Mouse (Mus musculus) neural tube, embryonic 14.5 days (tissue): ENCODE measurements around the gene Rnf144a. TPM values are rescaled to one million over a fixed set of nuclear protein-coding genes. Genes with fewer than 3 reads are reported as not detected.
A peak's percentile ranks its signal among the peaks of the same experiment; 100 is the strongest.

Source experiments
- ATAC-seq: fragments of 200-750 bp; cut with Nextera tagmentation; 2 replicates; pipeline ENCODE4 v1.8.0; 2017; ENCODE audit warnings: low read depth, mild to moderate bottlenecking, moderate TSS enrichment, moderate library complexity
- H3K27ac ChIP-seq: fragments of 300-500 bp; sonication (generic); 2 replicates; pipeline ENCODE4 v1.5.1; 2014; ENCODE audit warnings: low read depth, mild to moderate bottlenecking, control low read depth, low read length, moderate library complexity, mixed read lengths
- H3K27me3 ChIP-seq: fragments of 300-500 bp; sonication (generic); 2 replicates; pipeline ENCODE4 v1.6.1; 2014; ENCODE audit warnings: low read length; ENCODE audit not compliant: control insufficient read depth, insufficient read depth
- H3K36me3 ChIP-seq: fragments of 300-500 bp; sonication (generic); 2 replicates; pipeline ENCODE4 v1.6.1; 2014; ENCODE audit warnings: low read length, mixed read lengths; ENCODE audit not compliant: control insufficient read depth, insufficient read depth
- H3K4me1 ChIP-seq: fragments of 300-500 bp; sonication (generic); 2 replicates; pipeline ENCODE4 v1.6.1; 2014; ENCODE audit warnings: low read length; ENCODE audit not compliant: control insufficient read depth, insufficient read depth
- H3K4me2 ChIP-seq: fragments of 300-500 bp; sonication (generic); 2 replicates; pipeline ENCODE4 v1.6.1; 2014; ENCODE audit warnings: mild to moderate bottlenecking, low read depth, low read length, control low read depth
- H3K4me3 ChIP-seq: fragments of 300-500 bp; sonication (generic); 2 replicates; pipeline ENCODE4 v1.5.1; 2014; ENCODE audit warnings: low read depth, low read length, control low read depth, mixed read lengths
- H3K9ac ChIP-seq: fragments of 300-500 bp; sonication (generic); replicated peaks from 2 replicates; pipeline ENCODE4 v1.6.1; 2014; ENCODE audit warnings: low read depth, mild to moderate bottlenecking, control low read depth, low read length, mixed read lengths
- H3K9me3 ChIP-seq: fragments of 300-500 bp; sonication (generic); 2 replicates; pipeline ENCODE4 v1.6.1; 2016; ENCODE audit warnings: low read length; ENCODE audit not compliant: control insufficient read depth
- WGBS: fragments of 180-500 bp; shearing (Covaris S2); extraction: QIAGEN DNeasy Blood & Tissue Kit; methylation state at CpG from one replicate; pipeline ENCODE4 v1.1.7; 2014; 5-methylcytosine and 5-hydroxymethylcytosine counted together
- polyA plus RNA-seq: library from polyadenylated mRNA; unstranded; fragments of >200 nt; fragmentation: Nextera tagmentation; extraction: Ambion mirVana; gene quantifications from 2 replicates; pipeline ENCODE4 v1.2.1, GENCODE M21; 2014

Rnf144a gene
- polyA plus RNA-seq: 22.7 and 24.1 TPM in 2 replicates

DNA sequence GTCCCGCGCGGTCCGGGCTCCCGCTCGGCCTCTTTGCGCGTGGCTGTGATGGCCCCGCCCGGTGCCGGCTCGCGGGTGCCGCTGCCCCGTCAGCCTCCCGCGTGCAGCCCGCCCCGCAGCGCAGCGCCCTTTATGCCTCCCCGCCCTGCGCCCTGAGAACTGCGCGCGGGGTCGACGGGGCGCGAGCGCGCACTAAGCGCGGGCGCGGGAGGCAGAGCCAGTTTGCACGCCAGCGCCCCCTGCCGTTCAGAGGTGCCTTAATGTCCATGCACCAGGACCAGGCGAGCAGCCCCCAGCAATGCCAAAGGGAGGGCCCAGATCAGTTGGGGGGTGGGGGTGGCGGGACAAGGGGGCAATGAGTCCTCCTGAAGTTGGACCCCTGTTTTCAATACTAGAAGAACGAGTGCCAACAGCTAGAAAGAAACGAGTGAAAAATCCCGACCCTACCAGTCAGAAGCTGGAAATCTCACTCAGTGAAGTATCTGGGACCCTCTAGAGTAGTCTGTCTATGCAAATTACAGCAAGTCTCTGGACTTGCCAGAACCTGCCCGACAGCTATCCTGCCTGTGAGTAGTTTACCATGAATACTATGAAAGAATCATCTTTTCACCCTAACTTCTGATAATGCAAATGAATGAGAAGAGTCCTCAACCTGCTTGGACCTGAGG lies at the start of gene Rnf144a:
Gene Rnf144a (minus strand): TSS at position 151 of the 668 bp plus-strand sequence.
- no peaks in the 10 kb centered on the region for H3K36me3 ChIP-seq
- H3K4me3 ChIP-seq: peak within 1 kb of the TSS; percentile 95
- H3K27me3 ChIP-seq: no peaks in the 10 kb centered on the region
- no peaks in the 10 kb centered on the region for H3K9me3 ChIP-seq
- peak within 1 kb of the TSS; percentile 98 for H3K9ac ChIP-seq
- peak; percentile 93 for ATAC-seq
- peak within 1 kb of the TSS; percentile 80 for H3K27ac ChIP-seq
- peaks cover 30% of the 10 kb centered on the region for H3K4me1 ChIP-seq
- 1% methylated on average over 45 of the region's 45 CpGs for WGBS
- peak within 1 kb of the TSS; percentile 93 for H3K4me2 ChIP-seq

DNA sequence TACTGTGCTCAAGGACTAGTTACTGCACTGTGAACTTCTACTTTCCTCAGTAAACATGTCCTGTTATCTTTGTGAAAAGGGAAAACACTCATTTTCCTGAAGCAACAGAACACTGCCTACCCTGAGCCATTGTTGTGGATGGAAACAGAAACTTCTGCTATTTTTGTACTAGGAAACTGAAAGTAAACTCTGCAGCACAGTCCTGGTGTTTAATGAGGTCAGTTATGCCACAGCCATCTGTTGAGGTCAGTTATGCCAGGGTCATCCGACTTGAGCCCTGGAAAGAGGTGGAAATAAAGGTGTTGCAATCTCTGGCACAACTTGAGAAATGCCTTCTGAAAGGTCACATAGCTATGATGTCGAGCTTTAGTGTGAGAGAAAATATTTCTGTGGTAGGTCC lies 45.0 kb upstream of the Rnf144a start:
- Histone ChIP-seq H3K27ac (no peak overlapping the region), H3K9ac (no peak overlapping the region), H3K4me1 (no peaks in the 10 kb centered on the region), H3K36me3 (no peaks in the 10 kb centered on the region), H3K4me3 (no peak overlapping the region), H3K9me3 (no peaks in the 10 kb centered on the region), H3K27me3 (no peaks in the 10 kb centered on the region), H3K4me2 (no peak overlapping the region)
- WGBS: 70% methylated on average over 2 of the region's 2 CpGs
- ATAC-seq: no peak

DNA sequence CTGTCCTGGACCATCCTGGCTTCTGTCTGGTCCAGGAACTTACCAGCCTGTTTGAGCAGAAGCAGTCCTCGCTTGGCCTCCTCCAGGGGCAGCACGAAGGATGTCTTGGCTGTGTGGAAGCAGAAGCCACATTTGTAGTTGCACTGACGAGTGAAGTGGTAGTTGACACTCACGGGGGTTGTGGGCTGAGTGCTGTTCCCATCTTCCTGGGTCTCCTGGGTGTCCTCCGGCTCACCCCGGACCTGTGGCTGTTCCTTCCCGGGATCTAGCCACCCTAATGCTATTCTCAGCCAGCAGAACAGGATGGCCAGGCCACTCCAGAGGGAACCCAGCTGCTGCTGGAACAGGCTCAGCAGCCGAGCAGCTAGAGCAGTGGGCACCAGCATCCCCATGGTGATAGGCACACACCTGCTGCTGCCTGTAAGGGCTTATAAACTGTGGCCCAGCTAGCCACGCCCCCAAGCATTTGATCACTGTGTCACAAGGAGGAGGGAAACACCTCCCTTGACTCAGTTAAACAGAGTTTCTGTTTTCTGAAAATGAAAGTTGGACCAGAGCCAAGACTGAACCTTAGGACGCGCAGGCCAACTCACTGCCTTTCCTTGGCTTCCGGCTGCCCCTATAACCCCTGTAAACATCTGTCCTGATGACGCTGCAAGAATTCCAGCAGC lies 41.1 kb upstream of the Rnf144a start, which contains the start of gene Rsad2:
Gene Rsad2 (minus strand): TSS at position 425 of the 671 bp plus-strand sequence.
- H3K27ac ChIP-seq: no peak within 1 kb of the TSS
- H3K9me3 ChIP-seq: no peaks in the 10 kb centered on the region
- peak; percentile 80; the same call in 1 of the 2 replicates for ATAC-seq
- H3K36me3 ChIP-seq: no peaks in the 10 kb centered on the region
- no peaks in the 10 kb centered on the region for H3K27me3 ChIP-seq
- peak within 1 kb of the TSS; percentile 20; the same call in 1 of the 2 replicates for H3K4me2 ChIP-seq
- no peak within 1 kb of the TSS for H3K4me3 ChIP-seq
- 40% methylated on average over 13 of the region's 13 CpGs for WGBS
- no peak within 1 kb of the TSS for H3K9ac ChIP-seq
- no peaks in the 10 kb centered on the region for H3K4me1 ChIP-seq

DNA sequence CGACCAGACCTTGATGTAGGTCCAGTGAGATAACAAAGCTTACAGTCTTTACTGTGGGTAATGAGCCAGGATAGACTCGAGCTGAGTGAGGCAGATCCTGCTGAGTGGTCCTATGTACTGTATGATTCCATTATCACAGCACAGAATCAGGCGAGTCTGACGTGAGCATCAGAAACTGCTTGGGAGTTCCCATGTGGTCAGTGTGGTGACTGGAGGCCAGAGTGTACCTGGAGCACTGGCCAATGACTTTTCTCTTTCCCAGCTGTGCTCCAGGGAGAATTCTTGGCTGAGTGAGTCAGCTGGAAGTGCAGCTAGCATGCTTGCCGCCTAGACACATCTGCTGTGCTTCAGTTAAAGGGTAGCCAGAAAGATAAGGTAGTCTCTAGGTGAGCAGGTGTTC lies 39.6 kb upstream of the Rnf144a start:
- Histone ChIP-seq H3K9me3 (no peaks in the 10 kb centered on the region), H3K4me3 (no peak overlapping the region), H3K4me1 (no peaks in the 10 kb centered on the region), H3K27ac (no peak overlapping the region), H3K9ac (no peak overlapping the region), H3K4me2 (no peak overlapping the region), H3K36me3 (no peaks in the 10 kb centered on the region), H3K27me3 (no peaks in the 10 kb centered on the region)
- WGBS: 68% methylated on average over 5 of the region's 5 CpGs
- no peak for ATAC-seq

- no peak for ATAC-seq
- H3K27me3 ChIP-seq: no peaks in the 10 kb centered on the region
- no peak overlapping the region for H3K9ac ChIP-seq
- no peak overlapping the region for H3K27ac ChIP-seq
- no peak overlapping the region for H3K4me2 ChIP-seq
- no peaks in the 10 kb centered on the region for H3K36me3 ChIP-seq
- no peaks in the 10 kb centered on the region for H3K9me3 ChIP-seq
- WGBS: 79% methylated on average over 4 of the region's 4 CpGs
- H3K4me3 ChIP-seq: no peak overlapping the region
- no peaks in the 10 kb centered on the region for H3K4me1 ChIP-seq
These were observed 37.9 kb upstream of the Rnf144a start for GRCm38 (mm10) chr12:26452951-26453350.

- Histone ChIP-seq H3K27ac (no peak overlapping the region), H3K9me3 (no peaks in the 10 kb centered on the region), H3K4me2 (no peak overlapping the region), H3K27me3 (no peaks in the 10 kb centered on the region), H3K4me1 (no peaks in the 10 kb centered on the region), H3K36me3 (no peaks in the 10 kb centered on the region), H3K4me3 (no peak overlapping the region), H3K9ac (no peak overlapping the region)
- ATAC-seq: no peak
- 64% methylated on average over 1 of the region's 1 CpGs for WGBS
These were observed 36.1 kb upstream of the Rnf144a start for GRCm38 (mm10) chr12:26451150-26451549.

DNA sequence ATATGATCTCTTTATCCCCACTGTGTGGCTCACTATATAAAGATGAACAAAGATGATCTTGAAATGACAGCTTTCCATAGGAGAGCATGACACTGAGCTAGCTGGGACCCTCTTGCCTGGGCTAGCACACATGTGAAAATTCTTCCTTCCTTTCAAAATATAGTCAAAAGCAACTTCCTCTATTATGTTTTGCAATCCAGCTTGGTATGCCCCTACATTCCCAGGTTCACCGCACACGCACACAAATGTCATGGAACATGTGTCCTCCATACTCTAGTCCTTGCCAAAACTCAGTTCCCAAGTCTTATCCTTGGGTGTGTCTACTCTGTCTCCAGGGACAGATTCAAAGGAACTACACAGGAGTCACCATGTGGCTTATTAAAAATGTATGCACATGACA lies 34.4 kb upstream of the Rnf144a start:
- H3K27ac ChIP-seq: no peak overlapping the region
- no peaks in the 10 kb centered on the region for H3K4me1 ChIP-seq
- H3K4me3 ChIP-seq: no peak overlapping the region
- H3K36me3 ChIP-seq: no peaks in the 10 kb centered on the region
- WGBS: 95% methylated on average over 2 of the region's 2 CpGs
- no peak for ATAC-seq
- H3K4me2 ChIP-seq: no peak overlapping the region
- H3K27me3 ChIP-seq: no peaks in the 10 kb centered on the region
- H3K9me3 ChIP-seq: no peaks in the 10 kb centered on the region
- no peak overlapping the region for H3K9ac ChIP-seq

DNA sequence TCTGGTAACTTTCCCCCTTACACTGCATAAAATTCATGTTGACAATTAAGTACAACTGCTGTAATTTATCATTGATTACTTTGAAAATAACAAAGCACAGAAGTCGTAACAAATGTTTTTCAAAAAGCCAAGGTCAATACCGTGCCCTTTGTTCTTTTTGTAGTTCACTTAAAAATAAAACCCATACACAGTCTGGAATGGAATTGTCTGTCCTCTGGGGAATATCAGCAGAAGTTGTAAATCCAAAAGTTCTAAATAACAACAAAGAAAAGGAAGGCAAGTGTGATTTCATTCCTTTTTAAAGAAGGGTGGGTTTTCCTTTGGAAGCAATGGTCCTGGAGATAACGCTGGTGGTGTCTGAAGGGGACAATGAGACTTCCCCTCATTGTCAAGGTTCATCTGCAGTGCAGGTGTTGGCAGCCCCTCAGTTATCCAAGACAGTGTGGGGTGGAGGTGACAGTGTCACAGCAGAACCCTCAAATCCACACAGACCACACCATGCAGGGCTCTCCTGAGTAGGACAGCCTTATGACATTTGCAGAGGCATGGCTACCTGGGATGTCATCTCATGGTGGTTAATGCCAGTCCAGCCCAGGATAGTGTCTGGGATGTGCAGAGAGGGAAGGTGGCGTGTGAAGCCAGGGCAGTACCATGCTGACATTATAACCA lies 31.5 kb upstream of the Rnf144a start:
- Histone ChIP-seq H3K4me1 (no peaks in the 10 kb centered on the region), H3K4me2 (no peak overlapping the region), H3K27ac (no peak overlapping the region), H3K9me3 (no peaks in the 10 kb centered on the region), H3K4me3 (no peak overlapping the region), H3K36me3 (no peaks in the 10 kb centered on the region), H3K27me3 (no peaks in the 10 kb centered on the region), H3K9ac (no peak overlapping the region)
- WGBS: 87% methylated on average over 4 of the region's 4 CpGs
- ATAC-seq: no peak

GRCm38 (mm10) chr12:26444511-26444910 lies 29.5 kb upstream of the Rnf144a start:
- no peak overlapping the region for H3K27ac ChIP-seq
- 92% methylated on average over 2 of the region's 2 CpGs for WGBS

More at GRCm38 (mm10) chr12:26444511-26444910, 29.5 kb upstream of the Rnf144a start:
- Histone ChIP-seq H3K36me3 (no peaks in the 10 kb centered on the region), H3K9me3 (no peaks in the 10 kb centered on the region), H3K4me1 (no peaks in the 10 kb centered on the region), H3K27me3 (no peaks in the 10 kb centered on the region), H3K4me2 (no peak overlapping the region), H3K9ac (no peak overlapping the region), H3K4me3 (no peak overlapping the region)
- ATAC-seq: no peak
